Mouse (Mus musculus) heart, embryonic 10.5 days (tissue): ENCODE results near the gene Mrpl53. TPM values are rescaled to one million over a fixed set of nuclear protein-coding genes. Genes with fewer than 3 reads are reported as not detected.
"Not testable (repeated sequence)": the region's sequence is repeated elsewhere in the genome, so short reads cannot be mapped to it uniquely, and the experiment has no call there.

Experiments
- DNase-seq: peaks from one replicate; pipeline ENCODE4 v3.0.0-alpha.2; 2017; ENCODE audit warnings: low spot score
- H3K27ac ChIP-seq: fragments of 300-500 bp; sonication (generic); 2 replicates; pipeline ENCODE4 v1.5.1; 2016; ENCODE audit warnings: mild to moderate bottlenecking
- H3K27me3 ChIP-seq: fragments of 300-500 bp; sonication (generic); 2 replicates; pipeline ENCODE4 v1.6.1; 2016; ENCODE audit warnings: mild to moderate bottlenecking; ENCODE audit not compliant: poor library complexity, insufficient read depth, severe bottlenecking
- H3K36me3 ChIP-seq: fragments of 300-500 bp; sonication (generic); 2 replicates; pipeline ENCODE4 v1.6.1; 2016; ENCODE audit warnings: mild to moderate bottlenecking, moderate library complexity
- H3K4me1 ChIP-seq: fragments of 300-500 bp; sonication (generic); 2 replicates; pipeline ENCODE4 v1.6.1; 2016; ENCODE audit warnings: mild to moderate bottlenecking
- H3K4me3 ChIP-seq: fragments of 300-500 bp; sonication (generic); 2 replicates; pipeline ENCODE4 v1.5.1; 2016; ENCODE audit warnings: mild to moderate bottlenecking, moderate library complexity
- H3K9me3 ChIP-seq: fragments of 300-500 bp; sonication (generic); 2 replicates; pipeline ENCODE4 v1.6.1; 2016; ENCODE audit warnings: mild to moderate bottlenecking, moderate library complexity
- WGBS: fragments of 180-500 bp; shearing (Covaris S2); methylation state at CpG from one replicate; pipeline ENCODE4 v1.1.7; 2016; 5-methylcytosine and 5-hydroxymethylcytosine counted together
- microRNA counts: library from miRNA; unstranded; fragments of <30 nt; microRNA quantifications from one replicate; lab custom pipeline; 2017
- microRNA-seq: library from miRNA; unstranded; fragments of <30 nt; microRNA quantifications from one replicate; pipeline ENCODE4, GENCODE M21; 2017
- polyA plus RNA-seq: library from polyadenylated mRNA; unstranded; fragments of >200 nt; fragmentation: Nextera tagmentation; extraction: Ambion mirVana; gene quantifications from 2 replicates; pipeline ENCODE4 v1.2.1, GENCODE M21; 2016

Gene Mrpl53
- polyA plus RNA-seq, 1 experiment from 2014 or later: 157 TPM

DNA sequence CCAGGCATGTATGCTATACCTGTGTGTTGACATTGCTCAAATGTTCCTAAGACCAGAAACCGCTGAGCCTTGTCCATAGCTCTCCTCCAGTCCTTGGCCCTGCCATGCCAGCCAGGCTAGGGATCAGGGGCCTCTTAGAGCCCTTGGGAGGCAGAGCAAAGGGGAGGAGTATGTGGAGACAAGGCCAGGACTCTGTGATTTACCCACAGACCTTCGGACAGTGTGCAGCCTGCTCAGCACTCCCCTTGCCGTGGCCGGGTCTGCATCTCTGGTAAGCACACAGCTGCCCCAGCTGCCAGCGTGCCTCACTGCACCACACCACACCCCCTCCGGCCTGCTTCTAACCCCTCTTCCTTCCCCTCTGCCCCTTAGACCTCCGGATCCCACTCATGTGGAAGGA, 38.4 kb downstream of the Mrpl53 start:
- Histone ChIP-seq H3K4me3 (no peak overlapping the region), H3K27ac (no peak overlapping the region), H3K27me3 (no peaks in the 10 kb centered on the region), H3K4me1 (peaks cover 43% of the 10 kb centered on the region), H3K9me3 (no peaks in the 10 kb centered on the region), H3K36me3 (peaks cover 45% of the 10 kb centered on the region)
- WGBS: 57% methylated on average over 7 of the region's 7 CpGs
- DNase-seq: no peak

DNA sequence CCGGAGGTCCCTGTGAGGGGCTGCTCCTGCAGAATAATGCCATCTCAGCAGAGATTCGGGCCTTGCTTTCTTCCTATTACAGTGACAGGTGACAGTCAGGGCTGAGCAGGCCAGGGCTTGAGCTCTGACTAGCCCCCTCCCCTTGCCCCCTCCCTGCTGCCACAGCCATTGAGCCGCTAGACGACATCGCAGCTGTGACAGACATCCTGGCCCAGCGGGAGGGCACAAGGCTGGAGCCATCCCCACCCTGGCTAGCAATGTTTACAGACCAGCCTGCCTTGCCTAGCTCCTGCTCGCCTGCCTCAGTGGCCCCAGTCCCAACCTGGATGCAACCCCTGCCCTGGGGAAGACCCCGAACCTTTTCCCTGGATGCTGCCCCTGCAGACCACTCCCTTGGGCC, 42.9 kb downstream of the Mrpl53 start:
- H3K27me3 ChIP-seq: peaks cover 17% of the 10 kb centered on the region; the same call in 1 of the 2 replicates
- WGBS: 17% methylated on average over 8 of the region's 8 CpGs
- peak overlapping the region; percentile 16; the same call in 1 of the 2 replicates for H3K4me3 ChIP-seq
- H3K36me3 ChIP-seq: peaks cover 52% of the 10 kb centered on the region
- H3K4me1 ChIP-seq: peaks cover 41% of the 10 kb centered on the region
- H3K27ac ChIP-seq: no peak overlapping the region
- no peaks in the 10 kb centered on the region for H3K9me3 ChIP-seq
- no peak for DNase-seq

DNA sequence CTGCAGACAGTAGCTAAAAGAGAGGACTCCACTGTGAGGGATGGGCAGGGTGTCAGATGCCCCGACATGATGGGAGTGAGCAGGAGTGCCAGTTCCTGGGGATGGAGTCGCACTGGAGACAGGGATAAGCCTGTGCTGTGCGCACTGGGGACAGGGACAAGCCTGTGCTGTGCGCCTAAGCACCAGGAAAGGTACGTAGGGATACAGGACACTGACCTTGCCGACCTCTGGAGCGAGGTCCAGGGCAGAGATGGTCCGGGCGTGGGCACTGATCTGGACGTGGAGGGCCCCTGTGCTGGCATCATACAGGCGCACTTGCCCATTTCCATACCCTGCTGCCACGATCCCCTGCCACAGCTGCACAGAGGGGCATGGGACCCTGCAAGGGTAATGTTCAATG, 44.2 kb downstream of the Mrpl53 start:
- H3K9me3 ChIP-seq: no peaks in the 10 kb centered on the region
- H3K4me1 ChIP-seq: peaks cover 34% of the 10 kb centered on the region
- H3K36me3 ChIP-seq: peaks cover 39% of the 10 kb centered on the region
- peaks cover 24% of the 10 kb centered on the region; the same call in 1 of the 2 replicates for H3K27me3 ChIP-seq
- 89% methylated on average over 12 of the region's 12 CpGs for WGBS
- DNase-seq: no peak
- H3K4me3 ChIP-seq: no peak overlapping the region
- H3K27ac ChIP-seq: no peak overlapping the region

DNA sequence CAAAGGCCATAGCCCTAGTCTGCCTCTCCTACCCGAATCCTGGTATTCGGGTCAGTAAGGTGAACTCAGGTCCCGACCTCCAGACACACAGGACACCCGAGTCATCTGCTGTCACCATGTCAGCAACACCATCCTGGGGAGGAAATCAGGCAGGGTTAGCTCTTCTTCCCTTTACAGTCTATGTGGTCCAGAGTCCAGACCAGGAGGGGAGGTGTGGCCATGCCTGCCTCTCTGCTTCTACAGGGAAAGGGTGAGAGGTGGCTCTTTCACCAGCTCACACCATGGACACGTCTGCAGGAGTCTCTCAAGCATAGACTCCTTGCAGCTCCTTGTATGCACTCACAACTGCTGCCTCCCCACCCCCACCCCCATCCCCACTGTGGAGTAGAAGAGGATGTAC, 44.6 kb downstream of the Mrpl53 start:
- H3K9me3 ChIP-seq: no peaks in the 10 kb centered on the region
- no peak overlapping the region for H3K4me3 ChIP-seq
- 70% methylated on average over 5 of the region's 5 CpGs for WGBS
- peaks cover 24% of the 10 kb centered on the region; the same call in 1 of the 2 replicates for H3K27me3 ChIP-seq
- H3K4me1 ChIP-seq: peaks cover 34% of the 10 kb centered on the region
- DNase-seq: no peak
- no peak overlapping the region for H3K27ac ChIP-seq
- H3K36me3 ChIP-seq: peaks cover 36% of the 10 kb centered on the region

DNA sequence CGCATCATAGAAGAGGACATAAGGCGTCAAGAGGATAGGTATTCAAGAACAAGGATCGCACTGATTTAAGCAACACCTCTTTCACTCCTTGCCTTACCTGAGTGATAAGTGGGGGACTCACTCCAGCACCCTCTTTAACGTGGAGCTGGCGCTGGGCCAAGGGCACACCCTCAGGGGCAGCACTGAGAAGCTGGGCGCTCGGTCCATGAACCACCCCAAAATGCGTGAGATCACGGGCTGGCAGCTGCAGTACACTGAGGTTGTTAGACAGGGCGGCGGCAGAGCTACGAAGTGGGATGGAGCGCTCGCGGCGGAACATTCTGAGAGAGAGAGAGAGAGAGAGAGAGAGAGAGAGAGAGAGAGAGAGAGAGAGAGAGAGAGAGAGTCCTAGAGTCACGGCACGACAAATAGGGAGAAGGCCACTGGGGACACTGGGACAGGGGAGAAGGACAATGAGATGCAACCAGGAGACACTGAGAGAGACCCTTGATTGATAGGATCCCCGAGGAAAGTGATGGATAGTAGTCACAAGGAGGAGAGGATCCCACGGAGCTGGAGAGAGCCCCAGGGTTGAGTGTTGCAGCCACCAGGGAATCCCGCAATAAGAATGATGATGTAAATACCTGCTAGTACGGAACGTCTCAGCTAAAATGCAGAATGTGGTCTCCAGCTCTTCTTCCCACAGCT, 46.9 kb downstream of the Mrpl53 start:
- Histone ChIP-seq H3K4me1 (peaks cover 31% of the 10 kb centered on the region), H3K9me3 (no peaks in the 10 kb centered on the region), H3K27me3 (peaks cover 33% of the 10 kb centered on the region), H3K4me3 (peak overlapping the region; percentile 68), H3K36me3 (peaks cover 15% of the 10 kb centered on the region; the same call in 1 of the 2 replicates), H3K27ac (peak overlapping the region; percentile 65)
- DNase-seq: no peak
- 8% methylated on average over 23 of the region's 23 CpGs for WGBS

DNA sequence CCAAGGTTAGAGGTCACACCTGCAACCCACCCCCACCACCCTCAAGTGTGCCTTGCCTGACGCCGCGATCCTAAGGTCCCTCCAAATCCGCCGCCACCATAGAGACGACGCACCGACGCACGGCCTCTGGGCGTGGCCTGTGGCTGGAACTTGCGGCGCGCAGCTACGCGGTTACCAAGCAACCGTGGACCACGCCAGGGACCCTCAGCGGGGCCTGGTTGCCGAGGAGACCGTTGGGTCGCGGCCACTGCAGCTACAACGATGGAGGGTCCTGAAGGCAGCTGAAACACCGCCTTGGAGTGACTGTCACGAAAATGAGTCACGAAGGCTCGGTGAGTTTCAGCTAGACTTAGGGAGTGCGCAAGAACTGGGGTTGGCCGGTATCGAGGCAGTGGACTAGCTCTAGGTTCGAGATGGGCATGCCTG, 47.4 kb downstream of the Mrpl53 start, which contains the start of the genes Wdr54 and 1700003E16Rik:
Gene Wdr54, minus strand, starts transcription at position 139 of the 426 bp plus-strand sequence.
Gene 1700003E16Rik, plus strand, starts transcription at position 146 of the 426 bp plus-strand sequence.
- peaks cover 12% of the 10 kb centered on the region; the same call in 1 of the 2 replicates for H3K36me3 ChIP-seq
- H3K27ac ChIP-seq: peak within 1 kb of the TSS; percentile 65
- 2% methylated on average over 32 of the region's 32 CpGs for WGBS
- no peaks in the 10 kb centered on the region for H3K9me3 ChIP-seq
- peaks cover 27% of the 10 kb centered on the region for H3K4me1 ChIP-seq
- H3K27me3 ChIP-seq: peaks cover 39% of the 10 kb centered on the region
- peak; percentile 93 for DNase-seq
- peak within 1 kb of the TSS; percentile 68 for H3K4me3 ChIP-seq

DNA sequence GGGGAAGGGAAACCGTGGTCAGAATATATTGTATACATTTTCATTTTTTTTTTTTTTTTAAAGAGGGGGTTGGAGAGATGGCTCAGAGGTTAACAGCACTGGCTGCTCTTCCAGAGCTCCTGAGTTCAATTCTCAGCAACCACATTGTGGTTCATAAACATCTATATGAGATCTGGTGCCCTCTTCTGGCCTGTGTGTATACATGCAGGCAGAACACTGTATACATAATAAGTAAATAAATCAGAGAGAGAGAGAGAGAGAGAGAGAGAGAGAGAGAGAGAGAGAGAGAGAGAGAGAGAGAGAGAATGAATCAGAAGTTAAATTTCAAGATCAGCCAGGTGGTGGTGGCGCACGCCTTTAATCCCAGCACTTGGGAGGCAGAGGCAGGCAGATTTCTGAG, 50.6 kb downstream of the Mrpl53 start:
- H3K9me3 ChIP-seq, H3K27ac ChIP-seq, H3K36me3 ChIP-seq, H3K4me3 ChIP-seq, DNase-seq: not testable (repeated sequence)
- 50% methylated on average over 3 of the region's 3 CpGs for WGBS
- Histone ChIP-seq H3K4me1 (peaks cover 32% of the 10 kb centered on the region), H3K27me3 (peaks cover 52% of the 10 kb centered on the region)

MicroRNA genes within 50 kb of the gene (microRNA counts, 519-probe panel; counts per million panel counts)
- not detected for microRNA mmu-miR-3470a+mmu-miR-3470b (lab: Ali Mortazavi, UCI)

Small RNA genes within 50 kb of the gene (microRNA-seq; reads per million reads assigned to microRNA genes)
- gene Mir3470a: not detected

Other genes with a start within 250 kb of the Mrpl53 start
- 0.09 and 0.30 TPM in 2 replicates for gene Sema4f, start 169.3 kb upstream of the Mrpl53 start, polyA plus RNA-seq
- gene M1ap, start 162.1 kb upstream of the Mrpl53 start, polyA plus RNA-seq: 0.34 and 0.87 TPM in 2 replicates
- gene Dok1, start 75.6 kb upstream of the Mrpl53 start, polyA plus RNA-seq: 11.3 and 14.8 TPM in 2 replicates
- gene Loxl3, start 74.9 kb upstream of the Mrpl53 start, polyA plus RNA-seq: 7.6 and 9.8 TPM in 2 replicates
- gene Aup1, start 54.5 kb upstream of the Mrpl53 start, polyA plus RNA-seq: 154 and 170 TPM in 2 replicates
- 100 and 106 TPM in 2 replicates for gene Htra2, start 53.8 kb upstream of the Mrpl53 start, polyA plus RNA-seq
- 0.59 and 1.5 TPM in 2 replicates for gene Dqx1, start 51.2 kb upstream of the Mrpl53 start, polyA plus RNA-seq
- gene Tlx2, start 38.7 kb upstream of the Mrpl53 start, polyA plus RNA-seq: 0.27 and 0.63 TPM in 2 replicates
- 16.7 and 24.4 TPM in 2 replicates for gene Pcgf1, start 31.2 kb upstream of the Mrpl53 start, polyA plus RNA-seq
- gene Lbx2, start 22.7 kb upstream of the Mrpl53 start, polyA plus RNA-seq: 0.55 TPM in 1 of 2 replicates, not detected in the other
- 1.8 and 2.4 TPM in 2 replicates for gene Ccdc142, start 7.4 kb upstream of the Mrpl53 start, polyA plus RNA-seq
- gene Gm42688, start 7.4 kb upstream of the Mrpl53 start, polyA plus RNA-seq: 1.4 and 2.0 TPM in 2 replicates
- 24.5 and 42.5 TPM in 2 replicates for gene Mogs, start 6.5 kb downstream of the Mrpl53 start, polyA plus RNA-seq
- 101 and 113 TPM in 2 replicates for gene Wbp1, start 12.5 kb downstream of the Mrpl53 start, polyA plus RNA-seq
- gene Ino80b, start 16.4 kb downstream of the Mrpl53 start, polyA plus RNA-seq: 11.4 and 16.1 TPM in 2 replicates
- gene Rtkn, start 26.4 kb downstream of the Mrpl53 start, polyA plus RNA-seq: 18.4 and 24.4 TPM in 2 replicates
- 6.9 and 7.3 TPM in 2 replicates for gene Wdr54, start 47.4 kb downstream of the Mrpl53 start, polyA plus RNA-seq
- 0.23 and 0.50 TPM in 2 replicates for gene 1700003E16Rik, start 47.4 kb downstream of the Mrpl53 start, polyA plus RNA-seq
- 83.2 and 93.0 TPM in 2 replicates for gene Dctn1, start 56.9 kb downstream of the Mrpl53 start, polyA plus RNA-seq
- gene Slc4a5, start 110.8 kb downstream of the Mrpl53 start, polyA plus RNA-seq: 0.57 and 0.68 TPM in 2 replicates
- gene Mthfd2, start 216.9 kb downstream of the Mrpl53 start, polyA plus RNA-seq: 50.6 and 58.7 TPM in 2 replicates
- gene Mob1a, start 217.0 kb downstream of the Mrpl53 start, polyA plus RNA-seq: 42.8 and 50.7 TPM in 2 replicates
- 238 and 283 TPM in 2 replicates for gene Bola3, start 240.1 kb downstream of the Mrpl53 start, polyA plus RNA-seq